Mouse (Mus musculus): ENCODE results near the gene Galntl6. TPM values are rescaled to one million over a fixed set of nuclear protein-coding genes. Genes with fewer than 3 reads are reported as not detected.

Gene Galntl6
- polyA plus RNA-seq, 1 experiment from 2014 or later, result 0.36 TPM

DNA sequence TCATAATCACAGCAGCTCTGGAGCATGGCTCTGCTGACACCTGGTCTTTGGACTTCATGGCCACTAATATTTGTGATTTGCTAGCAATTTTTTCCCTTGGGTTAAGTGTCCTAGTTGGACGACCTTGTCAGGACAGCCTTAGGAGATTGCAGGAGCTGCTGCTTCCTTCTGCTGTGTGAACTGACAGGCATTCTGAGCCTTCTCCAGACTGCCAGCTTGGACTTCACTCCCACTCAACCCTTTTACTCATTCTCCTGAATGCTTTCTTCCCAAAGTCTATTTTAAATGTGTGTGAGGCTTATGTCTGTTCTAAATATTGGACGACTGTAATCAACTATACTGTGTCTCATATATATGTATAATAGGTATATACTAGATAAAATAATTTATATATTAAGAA lies 971.3 kb downstream of the Galntl6 start:
- 59% methylated on average over 2 of the region's 2 CpGs for WGBS
- Histone ChIP-seq H3K36me3 (ENCODE audit: control insufficient read depth, insufficient read depth, low read length) (no peaks in the 10 kb centered on the region), H3K27ac (ENCODE audit: low read length) (no peak overlapping the region), H3K4me1 (replicated peaks; ENCODE audit: control insufficient read depth, insufficient read depth, low read length) (no peaks in the 10 kb centered on the region), H3K9ac (ENCODE audit: low read length) (no peak overlapping the region), H3K4me3 (ENCODE audit: low read length) (no peak overlapping the region), H3K9me3 (ENCODE audit: control insufficient read depth, low read length) (no peaks in the 10 kb centered on the region), H3K4me2 (ENCODE audit: low read depth, low read length) (no peak overlapping the region), H3K27me3 (ENCODE audit: control insufficient read depth, insufficient read depth, low read depth, low read length) (no peaks in the 10 kb centered on the region; the same call in 1 of the 2 replicates)
- no peak for ATAC-seq (ENCODE audit: low read depth)

DNA sequence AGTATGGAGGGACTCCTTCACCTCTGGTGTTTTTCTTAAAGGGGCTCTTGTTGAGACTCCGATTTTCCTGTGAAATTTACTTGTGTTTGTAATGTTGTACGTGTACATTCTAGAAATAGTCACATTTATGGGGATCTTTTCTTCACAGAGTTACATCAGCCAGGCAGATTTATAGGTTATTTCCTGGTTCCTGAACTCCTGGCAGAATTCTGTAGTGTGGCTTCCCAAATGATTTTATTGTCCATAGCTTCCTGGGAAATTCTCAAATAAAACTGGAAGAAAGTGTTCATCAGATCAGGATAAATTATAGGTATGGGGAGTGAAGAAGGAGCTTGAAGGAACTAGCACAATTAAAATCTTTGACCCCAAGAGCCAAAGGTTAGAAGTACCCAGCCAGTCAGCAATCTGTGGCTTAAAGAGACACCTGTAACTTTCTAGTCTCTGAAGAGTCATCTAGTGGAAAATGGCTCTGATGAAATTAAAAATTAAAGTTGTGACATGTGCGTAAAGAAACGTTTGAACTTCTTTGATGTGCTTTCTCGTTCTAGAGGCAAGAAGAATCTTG lies 972.5 kb downstream of the Galntl6 start:
- Histone ChIP-seq H3K9me3 (ENCODE audit: control insufficient read depth, low read length) (no peaks in the 10 kb centered on the region), H3K36me3 (ENCODE audit: control insufficient read depth, insufficient read depth, low read length) (no peaks in the 10 kb centered on the region), H3K27ac (ENCODE audit: low read length) (no peak overlapping the region), H3K4me3 (ENCODE audit: low read length) (no peak overlapping the region), H3K9ac (ENCODE audit: low read length) (peak overlapping the region; percentile 8; the same call in 1 of the 2 replicates), H3K4me1 (replicated peaks; ENCODE audit: control insufficient read depth, insufficient read depth, low read length) (no peaks in the 10 kb centered on the region), H3K27me3 (ENCODE audit: control insufficient read depth, insufficient read depth, low read depth, low read length) (no peaks in the 10 kb centered on the region; the same call in 1 of the 2 replicates), H3K4me2 (ENCODE audit: low read depth, low read length) (peak overlapping the region; percentile 44)
- 58% methylated on average over 5 of the region's 5 CpGs for WGBS
- ATAC-seq (ENCODE audit: low read depth), result no peak

DNA sequence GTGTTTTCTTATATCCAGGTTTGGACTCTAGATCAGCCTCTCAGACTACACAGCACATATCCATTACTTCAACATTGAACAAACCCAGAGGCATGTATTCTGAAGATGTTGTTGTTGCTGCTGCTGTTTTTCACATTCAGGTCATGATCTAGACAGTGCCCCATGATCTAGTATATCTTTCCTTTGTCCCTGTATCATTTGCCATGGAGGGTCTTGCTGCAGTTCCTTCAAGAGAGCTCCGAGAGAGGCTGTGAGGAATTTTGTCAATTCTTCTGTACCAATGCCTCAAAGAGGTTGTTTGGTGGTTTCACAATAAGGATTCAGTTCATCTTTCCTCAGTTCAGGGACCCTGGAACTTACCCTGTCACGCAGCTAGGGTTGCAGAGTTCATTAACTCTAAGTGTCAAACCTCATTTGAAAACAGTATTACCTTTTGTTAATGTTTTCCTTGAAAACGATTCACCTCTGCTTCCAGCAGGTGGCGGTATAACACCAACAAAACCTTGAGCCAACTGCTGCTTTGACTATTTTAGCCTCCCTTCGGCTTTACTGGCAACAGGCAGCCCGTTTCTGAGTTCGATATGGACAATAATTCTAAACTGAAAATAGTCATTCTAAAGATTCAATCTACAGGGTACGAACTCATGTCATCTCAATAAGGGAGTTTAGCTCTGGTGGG lies 973.1 kb downstream of the Galntl6 start:
- Histone ChIP-seq H3K4me1 (replicated peaks; ENCODE audit: control insufficient read depth, insufficient read depth, low read length) (no peaks in the 10 kb centered on the region), H3K36me3 (ENCODE audit: control insufficient read depth, insufficient read depth, low read length) (no peaks in the 10 kb centered on the region), H3K9me3 (ENCODE audit: control insufficient read depth, low read length) (no peaks in the 10 kb centered on the region), H3K27me3 (ENCODE audit: control insufficient read depth, insufficient read depth, low read depth, low read length) (no peaks in the 10 kb centered on the region; the same call in 1 of the 2 replicates), H3K4me3 (ENCODE audit: low read length) (no peak overlapping the region), H3K9ac (ENCODE audit: low read length) (peak overlapping the region; percentile 8; the same call in 1 of the 2 replicates), H3K4me2 (ENCODE audit: low read depth, low read length) (peak overlapping the region; percentile 44), H3K27ac (ENCODE audit: low read length) (no peak overlapping the region)
- ATAC-seq (ENCODE audit: low read depth), result 0 out of 2 replicates have a peak, but pooled peaks have one; percentile 31
- WGBS, result 15% methylated on average over 8 of the region's 8 CpGs

DNA sequence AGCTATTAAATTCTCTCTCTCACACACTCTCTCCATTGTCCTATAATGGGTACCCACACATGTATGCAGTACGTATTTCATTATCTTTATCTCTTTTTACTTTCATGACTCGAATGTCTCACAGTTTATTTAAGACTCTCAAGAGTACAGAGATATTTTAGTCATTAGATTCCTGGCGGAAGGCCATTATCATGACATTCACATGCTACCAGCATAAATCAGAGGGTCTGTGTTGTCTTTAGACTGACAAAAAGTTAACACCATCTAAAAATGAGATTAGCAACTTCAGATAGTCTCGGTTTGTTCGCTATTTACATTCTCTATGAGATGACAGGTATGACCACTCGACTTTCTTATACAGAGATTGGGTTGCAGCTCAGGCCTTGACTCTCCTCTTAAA lies 985.4 kb downstream of the Galntl6 start:
- H3K9ac ChIP-seq (ENCODE audit: low read length), result no peak overlapping the region
- ATAC-seq (ENCODE audit: low read depth), result no peak
- no peaks in the 10 kb centered on the region for H3K36me3 ChIP-seq (ENCODE audit: control insufficient read depth, insufficient read depth, low read length)
- H3K4me1 ChIP-seq (replicated peaks; ENCODE audit: control insufficient read depth, insufficient read depth, low read length), result no peaks in the 10 kb centered on the region
- H3K4me2 ChIP-seq (ENCODE audit: low read depth, low read length), result no peak overlapping the region
- WGBS, result 19% methylated on average over 6 of the region's 6 CpGs
- H3K27me3 ChIP-seq (ENCODE audit: control insufficient read depth, insufficient read depth, low read depth, low read length), result no peaks in the 10 kb centered on the region
- no peak overlapping the region for H3K27ac ChIP-seq (ENCODE audit: low read length)
- H3K4me3 ChIP-seq (ENCODE audit: low read length), result no peak overlapping the region
- H3K9me3 ChIP-seq (ENCODE audit: control insufficient read depth, low read length), result no peaks in the 10 kb centered on the region; the same call in 1 of the 2 replicates

DNA sequence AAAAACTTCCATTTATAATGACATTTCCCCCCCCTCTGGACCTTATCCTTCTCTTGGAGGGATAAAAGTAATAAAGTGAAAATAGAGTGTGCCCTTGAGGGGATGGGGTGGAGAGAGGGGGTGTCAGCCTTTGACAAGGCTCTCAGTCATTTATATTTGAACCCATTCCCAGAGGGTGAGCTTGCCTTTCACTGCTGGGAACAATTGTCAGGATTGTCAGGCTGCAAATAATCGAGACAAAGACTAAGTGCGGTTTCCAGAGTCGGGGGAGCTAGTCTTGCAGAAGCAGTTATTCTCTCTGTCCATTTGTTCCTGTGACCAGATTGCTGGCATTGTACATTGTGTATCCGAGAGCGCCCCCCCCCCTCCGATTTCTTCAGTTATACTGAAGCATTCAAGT lies 988.9 kb downstream of the Galntl6 start:
- Histone ChIP-seq H3K4me1 (replicated peaks; ENCODE audit: control insufficient read depth, insufficient read depth, low read length) (no peaks in the 10 kb centered on the region), H3K36me3 (ENCODE audit: control insufficient read depth, insufficient read depth, low read length) (no peaks in the 10 kb centered on the region), H3K9me3 (ENCODE audit: control insufficient read depth, low read length) (no peaks in the 10 kb centered on the region), H3K4me2 (ENCODE audit: low read depth, low read length) (no peak overlapping the region), H3K27ac (ENCODE audit: low read length) (no peak overlapping the region), H3K9ac (ENCODE audit: low read length) (no peak overlapping the region), H3K27me3 (ENCODE audit: control insufficient read depth, insufficient read depth, low read depth, low read length) (no peaks in the 10 kb centered on the region), H3K4me3 (ENCODE audit: low read length) (no peak overlapping the region)
- ATAC-seq (ENCODE audit: low read depth), result no peak
- WGBS, result 78% methylated on average over 6 of the region's 6 CpGs

DNA sequence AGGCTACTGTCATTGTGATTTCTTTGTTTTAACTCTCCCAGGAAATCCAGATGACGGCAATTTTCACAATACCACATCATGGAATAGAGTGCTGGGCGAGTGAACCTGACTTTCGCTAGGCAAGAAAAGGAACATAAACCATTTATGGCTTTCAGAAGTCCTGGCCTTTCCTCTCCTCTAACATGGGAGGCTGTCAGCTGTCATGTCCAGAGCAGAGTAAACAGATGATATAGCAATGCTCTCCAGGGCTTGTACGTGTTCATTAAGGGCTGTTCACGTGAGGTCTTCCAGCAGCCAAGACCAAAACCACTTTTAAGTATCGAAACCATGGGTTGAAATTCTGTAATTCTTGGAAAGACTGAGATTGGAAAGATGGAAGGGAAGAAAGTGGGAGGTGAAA lies 989.3 kb downstream of the Galntl6 start:
- ATAC-seq (ENCODE audit: low read depth), result no peak
- H3K9ac ChIP-seq (ENCODE audit: low read length), result no peak overlapping the region
- 66% methylated on average over 6 of the region's 6 CpGs for WGBS

DNA sequence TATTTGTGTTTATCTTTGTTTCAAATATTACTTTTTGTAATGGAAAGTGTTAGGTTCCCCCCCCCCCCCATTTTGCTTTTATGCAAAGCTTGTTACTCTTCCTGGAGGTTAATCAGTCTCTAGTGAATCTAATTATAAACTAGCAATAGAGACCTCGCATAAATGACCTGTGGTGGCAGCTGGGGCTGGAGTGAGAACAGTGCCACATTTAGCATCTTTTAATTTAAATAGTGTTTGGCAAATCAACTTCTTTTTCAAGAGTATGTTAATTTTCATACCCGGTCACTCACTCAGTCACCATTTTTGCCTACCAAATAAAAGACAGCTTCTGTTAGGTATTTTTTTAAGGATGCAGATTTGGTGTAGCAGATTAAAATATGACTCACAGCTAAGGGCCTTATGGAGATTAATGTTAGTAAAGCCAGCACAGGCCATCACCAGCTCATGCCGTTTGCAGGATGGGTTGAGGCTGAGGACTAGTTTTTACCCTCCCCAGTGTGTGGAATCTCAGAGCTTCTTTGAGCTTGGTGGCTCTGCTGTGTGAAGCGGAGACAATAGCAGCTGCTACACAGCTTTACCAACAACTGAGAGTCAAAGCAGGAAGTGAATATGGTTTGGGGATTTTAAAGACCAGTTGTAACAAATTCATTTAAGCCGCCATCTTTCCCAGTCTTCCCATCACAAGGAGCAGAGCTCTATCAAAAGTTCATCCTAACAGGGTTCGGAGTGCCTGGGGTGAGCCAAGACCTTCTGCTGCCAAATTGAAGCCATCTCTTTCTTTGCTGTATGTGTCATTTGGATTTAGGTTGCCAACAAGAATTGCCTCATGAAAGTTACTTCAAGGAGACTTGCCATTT lies 990.0 kb downstream of the Galntl6 start:
- WGBS, result 77% methylated on average over 6 of the region's 6 CpGs
- H3K9ac ChIP-seq (ENCODE audit: low read length), result no peak overlapping the region
- no peaks in the 10 kb centered on the region for H3K27me3 ChIP-seq (ENCODE audit: control insufficient read depth, insufficient read depth, low read depth, low read length)
- H3K27ac ChIP-seq (ENCODE audit: low read length), result no peak overlapping the region
- H3K9me3 ChIP-seq (ENCODE audit: control insufficient read depth, low read length), result no peaks in the 10 kb centered on the region
- H3K4me2 ChIP-seq (ENCODE audit: low read depth, low read length), result no peak overlapping the region
- ATAC-seq (ENCODE audit: low read depth), result no peak
- no peaks in the 10 kb centered on the region for H3K4me1 ChIP-seq (replicated peaks; ENCODE audit: control insufficient read depth, insufficient read depth, low read length)
- no peak overlapping the region for H3K4me3 ChIP-seq (ENCODE audit: low read length)
- H3K36me3 ChIP-seq (ENCODE audit: control insufficient read depth, insufficient read depth, low read length), result no peaks in the 10 kb centered on the region

More for the DNA sequence above, 989.3 kb downstream of the Galntl6 start:
- Histone ChIP-seq H3K4me1 (replicated peaks; ENCODE audit: control insufficient read depth, insufficient read depth, low read length) (no peaks in the 10 kb centered on the region), H3K27me3 (ENCODE audit: control insufficient read depth, insufficient read depth, low read depth, low read length) (no peaks in the 10 kb centered on the region), H3K9me3 (ENCODE audit: control insufficient read depth, low read length) (no peaks in the 10 kb centered on the region), H3K4me3 (ENCODE audit: low read length) (no peak overlapping the region), H3K36me3 (ENCODE audit: control insufficient read depth, insufficient read depth, low read length) (no peaks in the 10 kb centered on the region), H3K4me2 (ENCODE audit: low read depth, low read length) (no peak overlapping the region), H3K27ac (ENCODE audit: low read length) (no peak overlapping the region)

DNA sequence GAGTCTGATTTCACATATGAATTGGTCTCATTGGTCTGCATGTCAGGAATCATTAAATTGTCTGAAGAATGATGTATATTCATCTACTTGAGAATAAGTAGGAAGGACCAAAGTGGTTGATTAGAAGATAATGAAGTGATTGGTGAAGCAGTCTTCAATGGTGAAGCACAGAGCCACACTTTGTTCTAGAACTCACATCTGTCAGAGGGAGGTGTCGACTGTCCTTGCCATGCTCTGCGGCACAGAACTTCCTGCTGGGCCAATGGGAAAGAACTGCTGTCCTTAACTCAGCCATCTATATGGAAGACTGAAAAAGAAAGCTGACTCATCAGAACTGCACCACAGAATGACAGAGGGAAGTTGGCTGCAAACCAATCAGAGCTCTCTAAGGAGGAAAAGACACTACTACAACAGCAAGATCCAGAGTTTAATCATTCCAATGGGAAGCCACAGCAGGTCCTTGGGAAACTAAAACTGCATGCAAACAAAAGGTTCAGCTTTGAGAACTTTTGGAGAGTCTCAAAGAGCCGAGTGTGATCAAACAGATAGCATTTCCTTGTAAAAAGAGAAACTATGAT lies 992.0 kb downstream of the Galntl6 start:
- Histone ChIP-seq H3K4me1 (replicated peaks; ENCODE audit: control insufficient read depth, insufficient read depth, low read length) (no peaks in the 10 kb centered on the region), H3K9me3 (ENCODE audit: control insufficient read depth, low read length) (no peaks in the 10 kb centered on the region), H3K36me3 (ENCODE audit: control insufficient read depth, insufficient read depth, low read length) (no peaks in the 10 kb centered on the region), H3K27ac (ENCODE audit: low read length) (no peak overlapping the region), H3K27me3 (ENCODE audit: control insufficient read depth, insufficient read depth, low read depth, low read length) (no peaks in the 10 kb centered on the region), H3K9ac (ENCODE audit: low read length) (no peak overlapping the region), H3K4me3 (ENCODE audit: low read length) (no peak overlapping the region), H3K4me2 (ENCODE audit: low read depth, low read length) (no peak overlapping the region)
- WGBS, result 44% methylated on average over 3 of the region's 3 CpGs
- peak; percentile 34; the same call in 1 of the 2 replicates for ATAC-seq (ENCODE audit: low read depth)

Measured in lung, embryonic 16.5 days (tissue).